Mouse (Mus musculus) gastrocnemius, postnatal 36 days (tissue): ENCODE data around the gene Gm5105. TPM values are rescaled to one million over a fixed set of nuclear protein-coding genes. Genes with fewer than 3 reads are reported as not detected.
A peak's percentile ranks its signal among the peaks of the same experiment; 100 is the strongest.

Experiments
- DNase-seq, 2 experiments: peaks; one replicate each; pipeline ENCODE4 v3.0.0; 2022
- intact Hi-C: fragments of 180-260 bp; cut with DNase I; formaldehyde crosslinking; loops from one replicate; pipeline ENCODE4 v1.15.1; 2025
- total RNA-seq, 2 experiments: library from RNA; stranded (reverse); gene quantifications; 2 replicates each; pipeline ENCODE4 v1.2.3; 2021

The Gm5105 gene
- total RNA-seq, 2 experiments from 2014 or later: 1.3 to 1.9 TPM

DNA sequence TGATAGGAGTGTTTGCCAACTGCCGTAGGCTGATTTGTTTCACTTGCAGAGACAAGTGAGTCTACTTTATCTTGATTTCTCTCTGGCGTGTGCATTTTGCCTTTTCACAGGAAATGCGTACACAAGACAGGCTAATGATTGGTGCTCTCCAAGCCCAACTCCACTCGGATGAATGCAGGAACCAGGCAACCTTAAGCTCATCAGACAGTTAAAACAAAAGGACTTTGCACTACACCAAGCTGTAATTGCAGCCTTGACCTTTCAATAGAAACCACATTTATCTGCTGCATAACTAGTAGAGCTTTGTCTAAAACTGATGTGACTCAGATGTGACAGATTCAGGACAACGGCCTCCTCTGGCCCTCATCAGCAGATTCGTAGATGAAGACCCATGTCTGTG, 33.2 kb downstream of the Gm5105 start:
- no peak for DNase-seq
- intact Hi-C loops: no loop called here

DNA sequence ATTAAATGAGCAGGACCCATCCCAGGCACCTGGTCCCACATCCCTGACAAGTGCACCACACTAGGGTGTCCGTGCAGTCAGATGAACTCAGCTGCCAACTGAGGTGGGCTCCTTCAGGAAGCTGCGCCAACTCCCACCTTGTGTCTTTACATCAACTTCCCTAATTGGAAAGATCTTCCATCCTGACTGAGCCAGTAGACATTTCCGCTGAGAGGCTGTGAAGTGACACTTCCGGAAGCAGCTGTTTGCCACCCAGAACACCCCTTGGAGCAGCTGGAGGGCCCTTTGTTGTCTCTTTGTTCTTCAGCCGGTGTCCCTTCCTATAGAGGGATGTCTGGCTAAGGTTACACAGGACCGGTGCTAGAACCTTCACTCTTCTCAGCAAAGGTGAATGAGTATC, 36.6 kb downstream of the Gm5105 start:
- intact Hi-C loops: no loop called here
- no peak for DNase-seq

DNA sequence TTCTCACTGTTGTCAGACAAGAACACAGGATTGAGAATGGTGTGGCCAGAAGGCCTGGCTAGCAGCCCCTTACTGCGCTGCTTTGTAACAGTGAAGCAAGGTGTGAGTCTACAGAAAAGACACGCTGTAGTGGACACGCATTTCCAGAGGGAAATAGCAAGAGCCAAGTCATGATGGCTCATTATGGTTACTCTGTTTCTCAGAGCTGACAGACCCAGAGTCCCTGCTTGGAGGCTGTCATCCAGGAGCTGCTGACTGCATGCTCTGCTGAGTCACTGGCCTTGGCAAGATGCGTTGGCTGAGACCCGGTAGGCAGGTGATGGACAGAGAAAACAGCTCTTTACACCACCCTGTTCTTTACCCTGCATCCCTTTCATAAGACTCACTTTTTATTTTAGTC, 37.8 kb downstream of the Gm5105 start:
- intact Hi-C loops: loop anchor here (5.0 kb wide), 1 partner anchor 43 kb away; no protein-coding TSS in a partner anchor

DNA sequence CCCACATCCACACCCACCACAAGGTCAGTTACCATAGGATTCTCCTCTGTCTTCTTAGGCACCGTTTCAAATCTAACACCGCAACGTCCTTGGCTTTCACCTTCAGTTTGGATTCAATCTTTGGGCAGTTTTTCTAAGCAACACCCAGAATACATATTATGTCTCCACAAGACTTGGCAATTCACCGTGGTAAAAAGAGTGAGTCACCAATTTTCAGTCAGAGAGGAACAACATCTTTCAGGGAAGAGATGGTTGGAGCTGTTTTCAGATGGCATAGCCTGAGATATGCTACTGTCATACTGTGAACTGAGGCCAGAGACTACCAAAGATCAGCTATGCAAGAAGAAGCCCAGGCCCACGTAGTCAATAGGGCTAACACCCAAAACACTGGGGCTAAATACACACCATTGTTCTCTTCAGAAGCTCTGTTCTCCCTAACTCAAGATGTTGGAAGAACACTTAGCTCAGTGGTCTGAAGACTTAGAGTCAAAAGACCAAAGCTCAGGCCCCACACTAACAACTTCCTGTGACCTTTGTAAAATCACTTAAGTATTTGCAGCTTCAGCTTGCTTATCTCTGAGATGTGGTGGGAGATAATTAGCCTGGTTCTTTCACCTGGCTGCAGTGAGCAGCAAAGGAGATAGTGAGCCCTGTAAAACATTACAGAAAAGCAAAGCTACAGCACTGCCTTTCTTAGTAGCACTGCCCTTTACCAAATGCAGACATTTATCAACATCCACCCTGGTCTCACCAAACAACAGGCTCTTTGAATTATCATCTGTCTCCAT, 39.4 kb downstream of the Gm5105 start:
- no peak for DNase-seq
- intact Hi-C loops: loop anchor here (5.0 kb wide), 1 partner anchor 45 kb away; no protein-coding TSS in a partner anchor

More for the DNA sequence above, 37.8 kb downstream of the Gm5105 start:
- peak; percentile 44 to 67 for DNase-seq

DNA sequence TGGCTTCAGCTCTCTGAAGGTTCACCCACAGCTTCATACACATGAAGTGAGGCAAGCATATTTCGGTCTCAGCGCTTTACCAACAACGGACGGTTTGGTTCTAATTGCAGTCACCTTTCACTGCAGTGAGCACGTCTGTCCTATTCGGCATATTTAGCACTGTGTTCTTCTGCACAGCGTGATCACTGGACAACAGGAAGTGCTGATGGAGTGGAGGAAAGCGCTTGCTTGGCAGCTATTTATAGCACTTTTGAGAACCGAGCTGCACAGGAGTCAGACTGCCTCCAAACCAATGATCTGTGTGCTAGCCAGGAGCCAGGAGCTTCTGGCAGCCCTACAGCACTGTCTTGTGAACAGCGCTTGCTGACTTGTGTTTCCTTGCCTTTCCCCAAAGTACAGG, 40.9 kb downstream of the Gm5105 start:
- peak; percentile 34 to 47 for DNase-seq
- intact Hi-C loops: loop anchor here (5.0 kb wide), 1 partner anchor 46 kb away; no protein-coding TSS in a partner anchor

DNA sequence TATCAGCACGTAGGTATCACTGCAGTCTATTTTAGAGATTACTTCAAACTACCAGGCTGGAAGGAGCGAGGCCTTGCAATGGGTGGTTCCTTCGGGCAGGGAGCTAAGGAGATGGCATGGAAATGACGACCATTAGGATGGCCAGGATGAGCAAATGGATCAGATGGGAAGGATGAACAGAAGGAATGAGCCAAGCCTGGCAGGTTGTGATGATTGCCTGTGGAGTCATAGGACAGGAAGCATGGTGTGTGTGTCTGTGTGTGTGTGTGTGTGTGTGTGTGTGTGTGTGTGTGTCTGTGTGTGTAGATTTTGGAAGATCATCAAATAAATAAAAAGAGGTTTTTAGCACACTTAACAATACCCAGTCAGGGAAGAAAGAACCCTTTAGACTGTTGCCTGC, 44.5 kb downstream of the Gm5105 start:
- intact Hi-C loops: no loop called here
- DNase-seq: no peak

DNA sequence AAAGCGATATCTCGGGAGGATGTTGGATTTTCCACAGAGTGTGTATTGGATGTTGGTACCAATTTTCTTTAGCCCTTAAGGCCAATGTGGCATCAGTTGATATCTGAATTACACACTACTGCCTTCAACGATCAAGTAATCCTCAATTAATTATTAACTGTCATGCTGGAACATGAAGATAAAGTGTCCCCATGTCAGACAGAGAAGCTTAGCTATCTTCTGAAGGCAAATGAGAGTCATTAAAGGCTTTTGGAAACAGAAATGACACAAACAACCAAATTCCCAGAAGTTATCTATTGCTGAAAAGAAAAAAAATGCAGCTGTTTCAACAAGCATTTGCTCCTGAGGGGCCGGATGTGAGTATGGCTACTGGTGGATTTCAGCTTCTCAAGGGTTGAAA, 45.2 kb downstream of the Gm5105 start:
- intact Hi-C loops: no loop called here
- DNase-seq: no peak

DNA sequence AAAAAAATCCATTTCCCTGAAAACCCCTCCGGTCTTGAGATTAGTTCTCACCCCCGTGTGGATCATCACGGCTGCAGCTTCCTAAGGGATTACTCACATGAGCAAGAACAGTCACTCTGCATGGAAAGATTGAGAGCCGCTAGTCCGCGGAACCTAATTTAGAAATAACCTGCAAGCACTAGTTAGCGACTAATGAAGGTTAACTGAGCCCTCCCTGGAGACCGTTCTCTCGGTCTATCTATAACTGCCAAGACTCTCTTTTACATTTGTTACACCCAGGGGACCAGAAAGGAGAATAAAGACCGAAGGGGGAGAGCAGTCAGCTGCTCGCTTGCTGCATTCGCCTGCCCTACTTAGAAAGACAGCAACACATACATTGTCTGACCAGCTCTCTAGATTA, 50.4 kb downstream of the Gm5105 start:
- no peak for DNase-seq
- intact Hi-C loops: no loop called here

DNA sequence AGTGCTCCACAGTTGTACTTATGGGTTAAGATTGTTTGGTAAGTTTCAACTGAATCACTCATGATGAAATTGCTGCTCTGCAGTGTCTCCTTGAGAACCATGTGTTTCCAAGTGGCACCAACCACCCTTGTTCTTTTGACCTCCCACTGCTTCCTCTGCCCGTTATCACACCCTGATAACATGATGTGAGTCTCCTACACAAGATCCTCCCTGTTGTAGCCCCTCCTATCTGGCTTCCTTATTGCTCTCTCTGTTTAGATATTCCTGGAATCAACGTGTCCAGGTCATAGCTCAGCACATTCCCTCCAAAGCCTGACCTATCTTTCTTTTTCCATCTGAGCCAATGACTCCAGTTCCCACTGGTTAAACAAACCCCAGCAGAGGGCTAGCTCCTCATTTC, 52.5 kb downstream of the Gm5105 start:
- intact Hi-C loops: no loop called here
- no peak for DNase-seq

DNA sequence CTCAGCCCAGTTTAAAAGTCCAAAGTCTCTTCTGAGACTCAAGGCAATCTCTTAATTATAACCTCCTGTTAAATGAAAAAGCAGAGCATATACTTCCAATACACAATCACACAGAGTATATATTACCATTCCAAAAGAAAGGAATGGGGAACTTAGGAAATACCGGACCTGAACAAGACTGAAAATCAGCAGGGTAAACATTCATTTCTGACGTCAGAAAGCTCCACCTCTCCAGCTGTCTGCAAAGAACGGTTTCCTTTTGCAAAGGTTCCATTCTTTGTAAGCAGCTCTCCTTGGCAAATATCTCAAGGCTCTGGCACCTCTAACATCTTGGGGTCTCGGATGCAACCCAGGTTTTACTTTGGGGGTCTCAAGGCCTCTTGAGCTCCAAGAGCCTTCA, 54.8 kb downstream of the Gm5105 start:
- intact Hi-C loops: no loop called here
- DNase-seq: no peak

DNA sequence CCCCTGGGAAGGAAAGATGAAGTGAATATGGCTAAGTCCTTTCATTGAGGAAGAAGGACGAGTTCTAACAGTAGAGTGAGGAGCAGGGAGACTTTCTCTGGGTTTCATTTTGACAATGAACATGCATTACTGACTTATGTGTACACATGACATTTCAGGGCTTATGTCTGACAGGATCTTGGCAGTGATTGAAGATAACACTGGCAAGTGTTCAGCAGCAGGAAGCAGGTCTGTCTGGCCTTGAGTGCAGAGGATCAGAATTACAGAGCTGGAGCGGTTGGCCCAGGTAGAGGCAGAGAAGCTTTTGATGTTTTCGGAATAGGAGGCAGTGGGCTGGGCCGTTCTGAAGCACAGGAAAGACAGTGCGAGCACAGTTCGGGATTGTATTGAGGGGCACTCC, 59.0 kb downstream of the Gm5105 start:
- no peak for DNase-seq
- intact Hi-C loops: no loop called here

DNA sequence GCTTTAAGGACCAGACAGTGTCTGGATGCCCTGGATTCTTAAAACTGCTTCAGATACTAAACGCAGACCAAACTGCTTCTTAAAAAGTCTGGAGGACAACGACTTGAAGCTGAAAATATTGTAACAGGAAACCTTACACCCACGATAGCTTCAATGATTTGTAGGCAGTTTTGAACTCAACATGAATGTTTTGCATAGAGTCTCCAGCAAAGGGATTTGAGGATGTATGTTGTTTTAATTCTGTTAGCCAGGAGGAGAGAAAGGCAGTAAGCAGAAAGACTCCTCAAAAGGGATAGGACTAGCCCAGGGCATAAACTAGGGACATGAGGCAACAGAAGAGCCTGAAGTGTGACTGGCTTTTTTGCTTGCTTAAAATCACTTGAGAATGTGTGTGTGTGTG, 60.3 kb downstream of the Gm5105 start:
- DNase-seq: no peak
- intact Hi-C loops: no loop called here

DNA sequence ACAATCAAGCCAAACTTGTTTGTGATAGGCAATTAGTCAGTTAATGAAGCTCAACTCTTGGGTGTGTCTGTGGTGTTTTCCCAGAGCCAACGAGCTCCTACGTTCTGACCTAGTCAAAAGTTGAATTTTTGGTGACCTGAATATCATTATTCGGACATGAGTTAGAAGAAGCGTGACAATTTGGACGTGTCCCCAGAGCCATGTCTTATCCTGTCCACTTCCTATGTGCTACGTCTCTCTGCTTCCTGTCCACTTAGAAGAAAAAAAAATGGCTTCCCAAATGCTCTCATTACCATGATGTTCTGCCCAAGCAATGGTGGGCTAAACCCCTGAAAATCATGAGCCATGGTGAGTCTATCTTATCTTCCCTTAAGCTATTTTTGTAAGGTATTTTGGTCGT, 63.9 kb downstream of the Gm5105 start:
- intact Hi-C loops: no loop called here
- no peak for DNase-seq

DNA sequence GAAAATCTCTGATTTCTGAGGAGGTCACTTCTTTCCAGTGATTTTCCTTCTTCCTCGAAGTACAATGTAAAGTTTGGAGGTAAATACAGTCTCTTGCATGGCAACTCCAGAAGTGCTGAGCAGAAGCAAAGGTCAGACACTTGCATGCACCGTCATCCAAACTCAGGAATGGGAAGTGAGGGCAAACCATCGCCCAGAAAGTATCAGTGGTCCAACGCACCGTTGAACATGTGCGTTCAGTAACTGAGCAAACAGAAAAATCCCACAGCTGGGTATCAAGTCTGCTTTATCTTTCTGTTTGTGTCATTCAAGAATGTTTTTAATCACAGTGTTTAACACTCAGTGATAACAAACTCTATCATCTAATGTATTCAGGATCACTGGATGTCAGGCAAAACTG, 64.6 kb downstream of the Gm5105 start:
- intact Hi-C loops: no loop called here
- no peak for DNase-seq

DNA sequence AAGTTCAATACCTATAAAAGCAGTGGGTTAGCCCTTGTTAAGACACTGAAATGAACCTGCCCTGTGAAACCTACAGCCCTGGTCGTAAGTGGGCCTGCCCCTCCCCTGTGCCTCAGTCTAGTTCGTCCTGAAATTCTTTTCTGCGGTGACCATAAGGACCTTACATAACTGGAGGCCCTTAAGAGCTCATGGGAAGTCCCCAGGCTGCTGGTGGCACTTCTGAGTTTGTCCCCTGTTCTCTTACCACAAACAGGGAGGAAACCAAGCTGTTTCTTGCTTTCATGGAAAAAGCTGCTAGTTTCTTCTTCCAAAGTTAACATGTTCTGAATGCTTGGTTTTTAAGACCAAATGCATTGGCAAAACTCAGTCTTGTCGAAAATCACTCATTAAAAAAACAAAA, 65.3 kb downstream of the Gm5105 start:
- DNase-seq: no peak

DNA sequence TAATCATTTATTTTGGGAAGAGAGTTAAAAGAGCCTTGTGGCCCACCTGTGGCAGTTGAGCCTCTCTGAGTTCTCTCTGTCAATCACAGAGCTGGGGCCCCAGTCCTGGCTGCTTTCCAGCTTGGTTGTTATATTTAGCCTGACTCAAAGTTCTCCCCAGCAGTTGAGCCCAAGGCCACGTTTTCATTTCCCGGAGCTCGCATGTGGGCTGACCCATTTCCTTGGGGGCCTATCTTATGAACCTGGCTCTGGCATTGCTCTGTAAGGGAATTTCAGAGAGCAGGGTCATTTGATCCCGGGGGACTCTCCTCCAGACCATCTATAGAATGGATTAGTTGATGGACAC, 66.5 kb downstream of the Gm5105 start:
- peak; percentile 28 to 54 for DNase-seq
- intact Hi-C loops: no loop called here

More for the DNA sequence above, 65.3 kb downstream of the Gm5105 start:
- intact Hi-C loops: no loop called here

DNA sequence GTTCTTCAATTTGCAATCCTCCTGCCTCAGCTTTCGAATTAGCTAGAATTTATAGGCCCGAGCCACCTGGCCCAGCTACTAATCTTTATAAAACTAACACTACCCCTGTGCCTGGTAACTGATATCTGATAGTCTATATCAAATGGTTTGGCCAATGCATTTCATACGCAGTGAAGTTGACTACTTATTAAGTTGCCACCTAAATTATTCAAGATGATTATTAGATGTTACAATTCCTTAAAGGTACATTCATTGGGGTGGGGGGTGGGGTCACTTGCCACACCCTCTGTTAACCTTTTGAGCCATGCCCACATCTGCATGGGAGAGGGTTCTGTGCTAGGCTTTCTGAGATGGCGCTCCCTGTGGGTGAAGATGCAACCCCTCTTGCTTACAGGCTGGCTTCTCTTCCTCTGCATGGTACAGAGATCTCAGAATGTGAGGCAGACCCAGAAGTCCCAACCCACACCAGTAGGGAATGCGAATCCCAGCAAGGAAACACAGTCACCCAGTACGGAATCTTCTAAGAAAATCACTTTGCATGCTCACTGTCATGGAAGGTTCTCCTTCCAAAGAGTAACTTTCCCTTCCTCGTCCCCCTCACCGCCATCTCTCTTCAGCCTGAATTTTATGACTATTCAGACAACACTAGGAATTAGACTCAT, 67.0 kb downstream of the Gm5105 start:
- no peak for DNase-seq
- intact Hi-C loops: no loop called here

DNA sequence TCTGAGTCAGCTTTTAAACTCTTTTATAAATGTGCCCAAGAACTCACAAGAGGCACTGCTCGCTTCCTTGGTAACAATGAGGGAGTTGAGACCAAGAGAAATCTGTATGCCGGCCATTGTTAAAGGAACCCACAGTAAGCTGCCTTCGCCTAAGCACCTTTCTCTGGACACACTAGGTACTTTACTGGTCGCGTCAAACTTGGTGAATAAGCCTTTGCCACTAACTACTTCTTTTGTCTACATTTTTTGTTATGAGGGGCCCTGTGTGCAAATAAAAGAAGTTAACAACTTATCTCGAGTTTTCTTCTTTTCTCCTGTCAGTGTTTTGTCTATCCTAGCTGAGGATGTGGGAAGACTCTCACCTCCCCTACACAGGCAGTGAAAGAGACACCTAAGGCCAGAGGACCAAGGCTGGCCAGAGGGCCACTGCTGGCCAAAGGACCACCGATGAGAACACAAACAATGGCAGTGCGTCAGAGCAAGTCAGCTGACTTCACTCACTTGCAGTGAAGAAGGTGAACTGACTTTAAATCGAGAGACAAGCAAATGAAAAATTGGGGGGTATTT, 67.9 kb downstream of the Gm5105 start:
- no peak for DNase-seq
- intact Hi-C loops: no loop called here
